Mouse (Mus musculus): ENCODE data around the gene Nxnl2.
"Not testable (repeated sequence)": the region's sequence is repeated elsewhere in the genome, so short reads cannot be mapped to it uniquely, and the experiment has no call there.

Nxnl2 gene

DNA sequence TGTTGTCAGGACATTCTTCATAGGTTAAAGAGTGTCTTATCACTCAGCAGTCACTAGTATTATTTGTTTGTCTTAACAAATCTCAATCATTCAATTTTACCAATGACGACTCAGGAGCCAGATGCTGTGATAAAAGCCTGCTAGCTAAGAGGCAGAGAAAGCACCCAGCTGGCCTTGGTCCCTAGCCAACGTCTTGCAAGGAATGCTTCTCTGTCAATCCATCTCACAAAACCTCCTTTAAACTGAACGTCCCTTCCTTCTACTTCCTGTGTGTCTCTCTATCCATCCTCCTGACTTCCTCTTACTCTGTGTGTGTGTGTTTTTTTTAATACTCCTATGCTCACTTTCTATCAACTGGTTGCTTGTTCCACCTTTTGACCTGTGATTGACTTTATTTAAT, 8.5 kb downstream of the Nxnl2 start:
- no peak for DNase-seq (ENCODE audit: low spot score in 2 of 2)

GRCm38 (mm10) chr13:51182236-51182635, 11.4 kb downstream of the Nxnl2 start:
- DNase-seq (ENCODE audit: low spot score in 2 of 2), result no peak

- DNase-seq (ENCODE audit: low spot score in 2 of 2), result no peak
Observed at GRCm38 (mm10) chr13:51184896-51185295, 14.1 kb downstream of the Nxnl2 start.

DNA sequence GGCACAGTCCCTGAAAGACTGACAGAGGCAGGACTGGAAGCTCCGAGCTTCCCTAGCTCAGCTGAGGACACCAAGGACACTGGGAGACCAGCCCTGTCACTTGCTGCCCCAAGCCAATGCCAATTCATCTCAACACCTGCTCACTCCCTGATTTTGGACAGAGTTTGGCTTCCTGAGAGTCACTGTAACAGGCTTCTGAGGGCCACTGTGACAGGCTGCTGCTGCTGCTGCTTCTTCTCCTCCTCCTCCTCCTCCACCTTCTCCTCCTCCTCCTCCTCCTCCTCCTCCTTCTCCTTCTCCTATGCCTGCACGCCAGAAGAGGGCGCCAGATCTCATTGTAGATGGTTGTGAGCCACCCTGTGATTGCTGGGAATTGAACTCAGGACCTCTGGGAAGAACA, 19.5 kb downstream of the Nxnl2 start:
- DNase-seq (ENCODE audit: low spot score in 2 of 2), result no peak

DNA sequence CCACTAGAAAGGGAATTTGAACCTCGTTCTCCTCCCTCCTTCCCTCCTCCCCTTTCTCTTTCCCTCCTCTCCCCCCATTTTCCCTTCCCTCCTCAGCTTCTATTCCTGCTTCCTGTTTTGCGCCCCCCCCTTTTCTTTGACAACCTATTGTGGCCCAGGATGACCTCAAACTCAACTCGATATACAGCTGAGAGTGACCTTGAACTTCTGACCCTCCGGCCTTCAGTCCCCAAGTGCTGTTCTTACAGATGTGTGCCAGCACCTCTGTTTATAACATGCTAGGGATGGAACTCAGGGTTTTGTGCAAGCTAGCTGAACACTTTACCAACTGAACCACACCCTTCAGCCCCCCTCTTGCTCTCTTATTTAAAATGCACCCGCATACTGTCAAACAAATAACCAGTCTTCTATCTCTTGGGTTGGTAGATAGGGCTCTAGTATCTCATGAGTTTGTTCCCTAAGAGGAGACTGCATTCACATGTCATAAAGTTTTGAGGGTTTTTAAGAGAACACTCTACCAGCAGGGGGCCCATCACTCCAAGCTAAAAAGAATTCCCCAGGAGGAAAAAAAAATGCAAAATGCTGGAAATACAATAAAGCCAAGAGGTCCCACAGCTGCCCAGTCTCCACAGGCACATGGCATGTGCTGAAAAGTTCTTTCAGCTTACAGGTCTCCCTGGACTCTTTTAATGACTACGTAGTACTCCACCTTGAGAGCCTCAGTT, 20.8 kb downstream of the Nxnl2 start:
- DNase-seq (ENCODE audit: low spot score in 2 of 2), result no peak

GRCm38 (mm10) chr13:51193893-51194292, 23.1 kb downstream of the Nxnl2 start:
- no peak for DNase-seq (ENCODE audit: low spot score in 2 of 2)

DNA sequence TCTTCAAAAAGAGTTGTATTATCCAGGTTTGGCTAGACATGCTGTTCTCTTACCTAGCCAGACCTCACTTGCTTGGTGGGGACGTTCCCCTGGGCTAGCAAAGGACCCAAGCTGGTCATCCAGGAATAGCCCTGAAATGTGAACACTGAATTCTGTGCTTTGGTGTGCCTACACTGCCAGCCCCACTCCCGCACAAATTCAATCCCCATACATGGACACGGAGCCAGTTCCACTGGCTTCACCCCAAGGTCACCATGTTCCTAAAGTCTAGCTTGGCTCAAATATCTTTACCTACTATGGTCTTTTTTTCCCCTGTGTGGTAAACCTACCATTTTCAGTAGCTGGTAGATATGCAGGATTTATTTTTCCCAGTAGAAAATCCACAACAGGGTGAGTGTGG, 26.9 kb downstream of the Nxnl2 start:
- DNase-seq (ENCODE audit: low spot score in 2 of 2), result no peak

DNA sequence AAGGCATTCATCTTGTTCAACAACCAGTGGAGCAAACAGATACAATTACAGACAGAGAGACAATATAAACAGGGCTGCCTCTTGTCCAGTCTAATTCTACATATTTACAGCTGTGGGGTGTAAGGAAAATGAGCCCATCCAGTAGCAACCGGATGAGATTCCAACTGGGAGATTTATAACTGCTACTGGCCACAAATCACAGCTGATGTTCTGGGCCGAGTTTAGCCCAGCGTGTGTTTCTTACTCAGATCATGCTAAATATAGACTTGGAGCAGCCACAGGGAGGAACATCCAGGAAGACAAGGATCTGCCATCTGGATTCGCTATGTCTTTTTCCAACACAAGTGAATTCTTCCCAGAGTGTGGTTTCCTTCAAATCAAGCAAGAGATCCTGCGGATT, 27.4 kb downstream of the Nxnl2 start:
- peak; percentile 15 to 28 for DNase-seq (ENCODE audit: low spot score in 2 of 2)

GRCm38 (mm10) chr13:51201985-51202843, 31.4 kb downstream of the Nxnl2 start:
- not testable (repeated sequence) for DNase-seq (ENCODE audit: low spot score in 2 of 2)

DNA sequence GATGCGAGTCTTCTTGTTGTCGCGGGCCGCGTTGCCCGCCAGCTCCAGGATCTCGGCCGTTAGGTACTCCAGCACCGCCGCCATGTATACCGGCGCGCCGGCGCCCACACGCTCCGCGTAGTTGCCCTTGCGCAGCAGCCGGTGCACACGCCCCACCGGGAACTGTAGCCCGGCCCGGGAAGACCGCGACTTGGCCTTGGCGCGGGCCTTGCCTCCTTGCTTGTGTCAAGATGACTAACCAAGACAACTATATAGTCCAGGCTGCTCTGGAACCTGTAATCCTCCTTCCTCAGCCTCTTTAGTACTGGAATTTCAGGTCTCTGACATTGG, 32.0 kb downstream of the Nxnl2 start:
- peak; percentile 33 to 53 for DNase-seq (ENCODE audit: low spot score in 2 of 2)

GRCm38 (mm10) chr13:51203467-51203866, 32.6 kb downstream of the Nxnl2 start:
- no peak for DNase-seq (ENCODE audit: low spot score in 2 of 2)

- DNase-seq (ENCODE audit: low spot score in 2 of 2), result not testable (repeated sequence)
Observed at GRCm38 (mm10) chr13:51204081-51204480, 33.3 kb downstream of the Nxnl2 start.

GRCm38 (mm10) chr13:51207965-51208364, 37.1 kb downstream of the Nxnl2 start:
- no peak for DNase-seq (ENCODE audit: low spot score in 2 of 2)

DNA sequence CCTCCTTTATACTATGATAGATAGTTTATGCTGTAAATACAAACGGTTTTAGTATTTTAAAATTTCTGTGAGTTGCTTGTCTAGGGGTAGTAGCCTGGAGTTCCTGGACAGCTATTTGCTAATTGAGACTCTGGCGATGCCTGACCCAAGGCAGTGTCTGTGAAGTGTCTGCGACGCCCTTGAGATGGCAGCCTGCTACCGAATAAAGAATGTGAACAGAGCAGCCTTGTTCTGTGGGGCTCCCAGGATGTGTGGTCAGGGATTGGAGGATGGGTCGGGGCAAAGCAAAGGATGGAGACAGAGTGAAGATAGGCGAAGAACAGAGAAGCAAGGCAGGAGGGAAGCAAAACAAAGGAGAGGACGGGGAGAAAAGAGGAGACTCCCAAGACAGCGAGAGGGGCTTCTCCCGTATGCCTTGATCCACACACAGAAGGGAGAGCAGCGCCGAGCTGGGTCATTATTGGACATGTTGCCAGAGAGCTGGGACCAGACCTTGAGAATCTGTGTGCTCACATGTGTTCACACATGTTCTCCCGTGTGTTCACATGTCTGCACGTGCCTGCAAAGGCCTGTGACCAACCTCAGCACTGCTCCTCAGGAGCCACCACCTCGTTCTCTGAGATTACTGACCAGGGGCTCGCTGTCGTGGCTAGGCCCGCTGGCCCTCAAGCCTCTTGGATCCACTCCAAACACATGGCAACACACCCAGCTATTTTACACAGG, 37.7 kb downstream of the Nxnl2 start:
- peak; percentile 28 to 46 for DNase-seq (ENCODE audit: low spot score in 2 of 2)

- DNase-seq (ENCODE audit: low spot score in 2 of 2), result no peak
Observed at GRCm38 (mm10) chr13:51210639-51211038, 39.8 kb downstream of the Nxnl2 start.

- no peak for DNase-seq (ENCODE audit: low spot score in 2 of 2)
Observed at GRCm38 (mm10) chr13:51214746-51215145, 43.9 kb downstream of the Nxnl2 start.

GRCm38 (mm10) chr13:51220897-51221296, 50.1 kb downstream of the Nxnl2 start:
- no peak for DNase-seq (ENCODE audit: low spot score in 2 of 2)

DNA sequence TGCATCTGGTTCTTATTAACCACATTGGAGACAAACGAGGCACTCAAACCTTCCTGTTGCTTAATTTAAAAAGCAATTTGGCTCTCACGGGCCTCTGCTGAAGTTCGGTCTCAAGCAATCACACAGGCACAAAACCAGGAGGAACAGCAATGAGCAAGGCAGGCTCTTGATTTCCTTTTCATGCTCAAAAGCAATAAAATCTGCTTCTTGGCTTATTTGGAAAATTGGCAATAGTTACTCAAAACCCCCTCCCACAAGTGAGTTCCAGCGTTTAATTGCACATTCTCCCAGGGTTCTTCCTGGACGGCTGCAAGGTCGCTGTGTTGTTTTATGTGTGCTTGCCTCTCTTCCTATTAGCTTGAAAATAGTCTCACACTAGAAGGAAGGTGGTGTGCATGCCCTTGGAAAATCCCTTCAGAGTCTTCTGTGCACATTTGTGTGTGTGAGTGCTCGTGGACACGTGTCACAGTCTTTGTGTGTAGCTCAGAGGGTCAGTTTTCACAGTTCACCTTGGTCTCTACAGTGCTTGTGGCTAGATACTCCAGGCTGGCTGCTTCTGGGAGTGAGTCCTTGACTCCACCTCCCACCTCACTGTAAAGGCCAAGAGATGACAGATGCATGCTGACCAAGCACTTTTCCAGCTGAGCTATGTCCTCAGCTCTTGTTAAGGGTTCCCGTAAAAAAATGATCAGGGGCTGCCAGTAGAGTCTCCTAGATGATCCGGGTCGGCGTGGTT, 50.8 kb downstream of the Nxnl2 start:
- no peak for DNase-seq (ENCODE audit: low spot score in 2 of 2)
